Mouse (Mus musculus) effector memory CD4-positive, alpha-beta T cell, adult 5 months (primary cell): ENCODE results near the gene Gm26566. TPM values are rescaled to one million over a fixed set of nuclear protein-coding genes. Genes with fewer than 3 reads are reported as not detected.

Source experiments
- polyA plus RNA-seq: library from polyadenylated mRNA; unstranded; fragments of 100-300 nt; shearing (Covaris generic); gene quantifications from one replicate; pipeline ENCODE4 v1.2.1, GENCODE M21; 2017

Gm26566 gene
- polyA plus RNA-seq, result 0.66 TPM

GRCm38 (mm10) chr4:88721791-88722721 lies at the start of gene Gm26566, which contains the start of gene Klhl9:
Gene Gm26566 (plus strand): TSS chr4:88721805.
Gene Klhl9 (minus strand): TSS chr4:88722465.

GRCm38 (mm10) chr4:88676824-88677223 lies 44.8 kb upstream of the Gm26566 start, which contains the start of gene Ifna16:
Gene Ifna16 (minus strand): TSS chr4:88676924.

GRCm38 (mm10) chr4:88683812-88684211 lies 37.8 kb upstream of the Gm26566 start, which contains the start of gene Ifna2:
Gene Ifna2 (minus strand): TSS chr4:88683912.

GRCm38 (mm10) chr4:88691259-88691658 lies 30.3 kb upstream of the Gm26566 start, which contains the start of gene Ifnab:
Gene Ifnab (minus strand): TSS chr4:88691359.

GRCm38 (mm10) chr4:88754818-88755340 lies 33.3 kb downstream of the Gm26566 start, which contains the start of gene Gm13271:
Gene Gm13271 (plus strand): TSS chr4:88754868.

GRCm38 (mm10) chr4:88759610-88760268 lies 38.1 kb downstream of the Gm26566 start, which contains the start of gene Gm13283:
Gene Gm13283 (plus strand): TSS chr4:88760119.

Other genes starting within 250 kb of the Gm26566 start
- 0.69 TPM for gene Ifnb1, start 199.0 kb upstream of the Gm26566 start, polyA plus RNA-seq
- not detected for gene Ifna15, start 163.6 kb upstream of the Gm26566 start, polyA plus RNA-seq
- gene Ifna14, start 150.0 kb upstream of the Gm26566 start, polyA plus RNA-seq, result not detected
- gene Ifna9, start 129.4 kb upstream of the Gm26566 start, polyA plus RNA-seq, result not detected
- not detected for gene Ifna12, start 118.4 kb upstream of the Gm26566 start, polyA plus RNA-seq
- not detected for gene C87499, start 87.4 kb upstream of the Gm26566 start, polyA plus RNA-seq
- gene Ifna13, start 77.3 kb upstream of the Gm26566 start, polyA plus RNA-seq, result not detected
- gene Ifna16, start 44.9 kb upstream of the Gm26566 start, polyA plus RNA-seq, result not detected
- gene Ifna2, start 37.9 kb upstream of the Gm26566 start, polyA plus RNA-seq, result not detected
- gene Ifnab, start 30.4 kb upstream of the Gm26566 start, polyA plus RNA-seq, result not detected
- gene Klhl9, start 660 bp downstream of the Gm26566 start, polyA plus RNA-seq, result 19.4 TPM
- gene Gm13271, start 33.1 kb downstream of the Gm26566 start, polyA plus RNA-seq, result not detected
- not detected for gene Gm13283, start 38.3 kb downstream of the Gm26566 start, polyA plus RNA-seq
- not detected for gene Gm13290, start 52.0 kb downstream of the Gm26566 start, polyA plus RNA-seq
- not detected for gene Gm13289, start 55.1 kb downstream of the Gm26566 start, polyA plus RNA-seq
- not detected for gene Gm13272, start 58.0 kb downstream of the Gm26566 start, polyA plus RNA-seq
- gene Ifnz, start 60.3 kb downstream of the Gm26566 start, polyA plus RNA-seq, result not detected
- gene Gm13276, start 63.9 kb downstream of the Gm26566 start, polyA plus RNA-seq, result not detected
- not detected for gene Gm13277, start 66.8 kb downstream of the Gm26566 start, polyA plus RNA-seq
- gene Gm13278, start 69.7 kb downstream of the Gm26566 start, polyA plus RNA-seq, result not detected
- not detected for gene Gm13275, start 72.7 kb downstream of the Gm26566 start, polyA plus RNA-seq
- gene Gm13279, start 75.6 kb downstream of the Gm26566 start, polyA plus RNA-seq, result not detected
- gene Gm13285, start 77.9 kb downstream of the Gm26566 start, polyA plus RNA-seq, result 0.65 TPM
- gene Gm13287, start 81.4 kb downstream of the Gm26566 start, polyA plus RNA-seq, result not detected
- 0.32 TPM for gene Gm13288, start 83.7 kb downstream of the Gm26566 start, polyA plus RNA-seq
- gene Ifna7, start 94.4 kb downstream of the Gm26566 start, polyA plus RNA-seq, result not detected
- not detected for gene Ifna11, start 98.2 kb downstream of the Gm26566 start, polyA plus RNA-seq
- gene Ifna6, start 105.6 kb downstream of the Gm26566 start, polyA plus RNA-seq, result not detected
- gene Ifna5, start 113.7 kb downstream of the Gm26566 start, polyA plus RNA-seq, result not detected
- not detected for gene Ifna4, start 120.1 kb downstream of the Gm26566 start, polyA plus RNA-seq
- not detected for gene Ifna1, start 128.3 kb downstream of the Gm26566 start, polyA plus RNA-seq
- gene Ifne, start 158.4 kb downstream of the Gm26566 start, polyA plus RNA-seq, result not detected